Mouse (Mus musculus): ENCODE results near the gene Cenpt. TPM values are rescaled to one million over a fixed set of nuclear protein-coding genes. Genes with fewer than 3 reads are reported as not detected.

Cenpt gene
- polyA plus RNA-seq, 1 experiment: 27.8 TPM

DNA sequence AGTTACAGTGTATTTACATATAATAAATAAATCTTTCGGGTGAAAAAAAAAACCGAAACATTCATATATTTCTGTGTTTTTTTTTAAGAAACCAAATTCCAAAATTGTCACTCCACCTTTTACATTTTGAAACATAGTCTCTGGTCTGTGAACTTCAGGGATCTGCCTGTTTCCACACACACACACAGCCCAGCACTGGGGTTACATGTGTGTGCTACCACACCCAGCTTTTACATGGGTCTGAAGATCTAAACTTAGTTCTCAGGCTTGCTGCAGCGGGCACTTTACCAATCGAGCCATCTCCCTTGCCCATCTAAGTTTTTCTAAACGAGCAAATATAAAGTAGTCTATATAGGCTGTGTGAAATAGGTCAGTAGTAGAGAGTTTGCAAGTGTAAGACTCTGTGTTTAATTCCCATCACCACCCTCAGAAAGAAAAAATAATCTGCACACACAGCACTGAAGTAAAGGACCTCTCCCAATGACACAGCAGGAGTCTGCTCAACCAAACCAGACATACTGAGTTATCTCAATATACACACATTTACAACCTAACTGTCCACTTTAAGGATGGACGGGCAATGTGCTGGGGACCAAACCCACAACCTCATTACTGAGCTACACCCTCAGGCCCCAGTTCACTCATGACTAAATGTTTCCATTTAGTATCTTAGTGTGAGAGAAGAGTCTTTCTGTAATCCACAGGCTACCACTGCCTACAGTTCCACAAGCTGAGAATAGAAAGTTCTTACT, 51.7 kb downstream of the Cenpt start:
- H3K4me3 ChIP-seq (replicated peaks; ENCODE audit: insufficient read depth, low read depth, low read length): no peak overlapping the region
- WGBS: 88% methylated on average over 6 of the region's 6 CpGs
- H3K27ac ChIP-seq (ENCODE audit: insufficient read depth, low read length): no peak overlapping the region
- no peaks in the 10 kb centered on the region for H3K27me3 ChIP-seq (ENCODE audit: control insufficient read depth, insufficient read depth, low read length)
- DNase-seq: no peak
- 0 out of 2 replicates have a peak, but pooled peaks cover 4% of the 10 kb centered on the region for H3K4me1 ChIP-seq (ENCODE audit: control insufficient read depth, insufficient read depth, low read length)
- TF ChIP-seq POLR2A (IDR thresholded peaks at IDR 0.05; ENCODE audit: borderline replicate concordance, insufficient read depth, low read length) (no peak), CTCF (IDR thresholded peaks at IDR 0.05; ENCODE audit: borderline replicate concordance, insufficient read depth, low read depth, low read length) (no peak)

DNA sequence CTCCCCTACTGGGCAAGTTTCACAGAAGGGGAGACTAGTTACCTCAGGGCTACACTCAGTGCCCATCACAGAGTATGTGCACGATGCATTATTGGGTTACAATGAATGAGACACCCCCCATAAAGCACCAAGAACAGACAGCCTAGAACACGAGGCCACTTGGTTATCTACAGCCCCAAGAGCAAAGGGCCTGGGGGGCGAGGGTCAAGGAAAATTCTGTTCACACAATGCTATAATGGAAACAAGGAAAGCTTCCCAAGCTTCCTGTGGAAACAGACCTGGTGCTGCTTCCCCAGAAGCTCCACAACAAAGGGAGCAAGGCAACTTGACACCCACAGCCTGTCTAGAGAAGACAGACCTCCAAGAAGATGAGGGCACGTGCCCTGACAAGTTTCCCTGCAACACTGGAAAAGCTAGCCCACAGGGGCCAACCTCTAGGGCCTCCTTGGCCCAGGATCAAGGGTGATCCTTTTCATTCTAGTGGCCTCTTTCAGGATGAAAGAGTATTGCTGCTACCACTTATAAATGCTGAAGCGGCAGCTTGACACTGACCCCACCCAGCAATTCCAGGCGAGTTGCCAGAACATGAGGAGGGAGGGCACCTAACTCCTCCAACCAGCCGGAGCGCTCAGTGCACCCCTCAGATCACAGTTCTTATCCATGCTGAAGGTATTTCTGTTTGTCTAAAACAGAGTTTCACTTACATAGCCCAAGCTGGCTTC, 53.8 kb downstream of the Cenpt start:
- Histone ChIP-seq H3K4me1 (ENCODE audit: control insufficient read depth, insufficient read depth, low read length) (peaks cover 6% of the 10 kb centered on the region), H3K4me3 (replicated peaks; ENCODE audit: insufficient read depth, low read depth, low read length) (no peak overlapping the region), H3K27ac (ENCODE audit: insufficient read depth, low read length) (no peak overlapping the region), H3K27me3 (ENCODE audit: control insufficient read depth, insufficient read depth, low read length) (no peaks in the 10 kb centered on the region)
- peak; percentile 62 to 68 for DNase-seq
- 36% methylated on average over 8 of the region's 8 CpGs for WGBS
- no peak for TF ChIP-seq POLR2A (IDR thresholded peaks at IDR 0.05; ENCODE audit: borderline replicate concordance, insufficient read depth, low read length)
- no peak for TF ChIP-seq CTCF (IDR thresholded peaks at IDR 0.05; ENCODE audit: borderline replicate concordance, insufficient read depth, low read depth, low read length)

DNA sequence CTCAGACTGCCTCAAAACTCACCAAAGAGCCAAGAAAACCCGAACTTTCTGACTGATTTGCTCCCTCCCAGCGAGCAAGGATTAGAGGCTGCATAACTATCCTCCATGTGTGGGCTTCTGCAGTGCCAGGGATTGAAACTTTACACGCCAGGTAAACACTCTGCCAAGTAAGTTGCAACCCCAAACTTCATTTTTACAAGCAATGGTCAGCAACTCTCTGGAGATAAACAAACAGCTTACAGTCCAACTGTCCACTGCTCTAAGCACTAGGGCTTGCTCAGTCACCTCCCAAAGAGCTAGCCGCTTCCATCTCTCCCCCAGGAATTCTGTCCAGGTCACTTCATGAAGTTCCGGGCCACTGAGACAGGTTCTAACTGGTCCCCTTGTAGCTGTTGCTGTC, 54.7 kb downstream of the Cenpt start:
- H3K4me3 ChIP-seq (replicated peaks; ENCODE audit: insufficient read depth, low read depth, low read length): no peak overlapping the region
- H3K4me1 ChIP-seq (ENCODE audit: control insufficient read depth, insufficient read depth, low read length): peaks cover 15% of the 10 kb centered on the region
- no peak overlapping the region for H3K27ac ChIP-seq (ENCODE audit: insufficient read depth, low read length)
- no peaks in the 10 kb centered on the region for H3K27me3 ChIP-seq (ENCODE audit: control insufficient read depth, insufficient read depth, low read length)
- WGBS: 75% methylated on average over 5 of the region's 5 CpGs
- TF ChIP-seq POLR2A (IDR thresholded peaks at IDR 0.05; ENCODE audit: borderline replicate concordance, insufficient read depth, low read length): no peak
- TF ChIP-seq CTCF (IDR thresholded peaks at IDR 0.05; ENCODE audit: borderline replicate concordance, insufficient read depth, low read depth, low read length): no peak
- no peak for DNase-seq

DNA sequence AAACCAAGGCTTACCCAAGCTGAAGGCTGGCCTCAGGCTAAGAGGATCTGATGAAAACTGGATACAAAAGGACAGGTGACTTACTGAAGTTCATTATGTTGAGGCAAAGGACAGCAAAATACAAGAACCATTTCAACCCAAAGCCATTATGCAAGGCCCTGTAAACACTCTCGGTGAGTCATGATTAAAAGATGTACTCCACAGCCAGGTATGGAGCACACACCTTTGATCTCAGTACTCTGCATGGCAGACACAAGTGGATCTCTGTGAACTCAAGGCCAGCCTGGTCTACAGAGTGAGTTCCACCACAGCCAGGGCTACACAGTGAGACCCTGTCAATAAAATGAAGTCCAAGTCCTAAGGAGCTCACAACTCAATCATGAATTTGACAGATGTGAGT, 57.3 kb downstream of the Cenpt start:
- peaks cover 20% of the 10 kb centered on the region for H3K4me1 ChIP-seq (ENCODE audit: control insufficient read depth, insufficient read depth, low read length)
- no peak overlapping the region for H3K27ac ChIP-seq (ENCODE audit: insufficient read depth, low read length)
- TF ChIP-seq POLR2A (IDR thresholded peaks at IDR 0.05; ENCODE audit: borderline replicate concordance, insufficient read depth, low read length): no peak
- TF ChIP-seq CTCF (IDR thresholded peaks at IDR 0.05; ENCODE audit: borderline replicate concordance, insufficient read depth, low read depth, low read length): no peak
- no peak overlapping the region for H3K4me3 ChIP-seq (replicated peaks; ENCODE audit: insufficient read depth, low read depth, low read length)
- no peak for DNase-seq
- WGBS: 90% methylated on average over 1 of the region's 1 CpGs
- H3K27me3 ChIP-seq (ENCODE audit: control insufficient read depth, insufficient read depth, low read length): no peaks in the 10 kb centered on the region

Other genes with a start within 250 kb of the Cenpt start
- gene Ripor1, start 248.0 kb downstream of the Cenpt start, polyA plus RNA-seq (2012; rRNA removed): 33.4 and 35.9 TPM in 2 replicates
- gene Ctcf, start 216.7 kb downstream of the Cenpt start, polyA plus RNA-seq (2012; rRNA removed): 41.6 and 45.7 TPM in 2 replicates
- 0.36 and 1.00 TPM in 2 replicates for gene Agrp, start 215.9 kb downstream of the Cenpt start, polyA plus RNA-seq (2012; rRNA removed)
- gene Carmil2, start 167.0 kb downstream of the Cenpt start, polyA plus RNA-seq (2012; rRNA removed): 69.8 and 72.1 TPM in 2 replicates
- 56.3 and 56.8 TPM in 2 replicates for gene Acd, start 152.2 kb downstream of the Cenpt start, polyA plus RNA-seq (2012; rRNA removed)
- 128 and 137 TPM in 2 replicates for gene Pard6a, start 152.1 kb downstream of the Cenpt start, polyA plus RNA-seq (2012; rRNA removed)
- gene 4933405L10Rik, start 145.6 kb downstream of the Cenpt start, polyA plus RNA-seq (2012; rRNA removed): 0.51 TPM in 2 replicates
- gene Enkd1, start 145.1 kb downstream of the Cenpt start, polyA plus RNA-seq (2012; rRNA removed): 15.3 and 17.4 TPM in 2 replicates
- 20.7 and 21.4 TPM in 2 replicates for gene Gfod2, start 94.6 kb downstream of the Cenpt start, polyA plus RNA-seq (2012; rRNA removed)
- gene Ranbp10, start 25.9 kb downstream of the Cenpt start, polyA plus RNA-seq (2012; rRNA removed): 30.5 and 32.1 TPM in 2 replicates
- 0.25 and 0.98 TPM in 2 replicates for gene Tsnaxip1, start 25.5 kb downstream of the Cenpt start, polyA plus RNA-seq (2012; rRNA removed)
- gene Thap11, start 1.9 kb upstream of the Cenpt start, polyA plus RNA-seq (2012; rRNA removed): 52.0 and 53.5 TPM in 2 replicates
- 104 and 111 TPM in 2 replicates for gene Nutf2, start 7.3 kb upstream of the Cenpt start, polyA plus RNA-seq (2012; rRNA removed)
- 75.5 and 81.8 TPM in 2 replicates for gene Edc4, start 27.6 kb upstream of the Cenpt start, polyA plus RNA-seq (2012; rRNA removed)
- 4.7 and 5.3 TPM in 2 replicates for gene Nrn1l, start 40.3 kb upstream of the Cenpt start, polyA plus RNA-seq (2012; rRNA removed)
- 13.6 and 14.1 TPM in 2 replicates for gene Pskh1, start 47.2 kb upstream of the Cenpt start, polyA plus RNA-seq (2012; rRNA removed)
- 2.6 and 3.4 TPM in 2 replicates for gene Ctrl, start 80.6 kb upstream of the Cenpt start, polyA plus RNA-seq (2012; rRNA removed)
- gene Psmb10, start 85.2 kb upstream of the Cenpt start, polyA plus RNA-seq (2012; rRNA removed): 84.3 and 89.4 TPM in 2 replicates
- 106 and 110 TPM in 2 replicates for gene Lcat, start 90.1 kb upstream of the Cenpt start, polyA plus RNA-seq (2012; rRNA removed)
- 34.9 and 36.1 TPM in 2 replicates for gene Slc12a4, start 112.8 kb upstream of the Cenpt start, polyA plus RNA-seq (2012; rRNA removed)
- not detected in 2 replicates for gene Dpep3, start 126.2 kb upstream of the Cenpt start, polyA plus RNA-seq (2012; rRNA removed)
- gene Dus2, start 138.1 kb upstream of the Cenpt start, polyA plus RNA-seq (2012; rRNA removed): 34.1 and 35.7 TPM in 2 replicates
- gene Dpep2nb, start 152.7 kb upstream of the Cenpt start, polyA plus RNA-seq (2012; rRNA removed): 0.13 TPM in 1 of 2 replicates, not detected in the other
- gene Ddx28, start 158.6 kb upstream of the Cenpt start, polyA plus RNA-seq (2012; rRNA removed): 15.2 and 16.0 TPM in 2 replicates
- gene Nfatc3, start 205.6 kb upstream of the Cenpt start, polyA plus RNA-seq (2012; rRNA removed): 11.1 and 11.6 TPM in 2 replicates

Measured in cerebellum, adult 2 months (tissue).